Mouse (Mus musculus) gastrocnemius, postnatal 14 days (tissue): ENCODE results near the gene Clasp2. TPM values are rescaled to one million over a fixed set of nuclear protein-coding genes. Genes with fewer than 3 reads are reported as not detected.
"Not testable (repeated sequence)": the region's sequence is repeated elsewhere in the genome, so short reads cannot be mapped to it uniquely, and the experiment has no call there.

Experiments used
- DNase-seq: peaks from one replicate; pipeline ENCODE4 v3.0.0; 2021; ENCODE audit warnings: mixed read lengths
- intact Hi-C: fragments of 180-260 bp; cut with DNase I; formaldehyde crosslinking; loops from one replicate; pipeline ENCODE4 v1.15.1; 2025; ENCODE audit warnings: low total_unique reads
- total RNA-seq, 2 experiments: library from RNA; stranded (reverse); gene quantifications; 2 replicates each; pipeline ENCODE4 v1.2.3; 2021

Gene Clasp2
- total RNA-seq, 2 experiments from 2014 or later: 39.5 to 44.5 TPM

GRCm38 (mm10) chr9:113904315-113904714 is 163.0 kb downstream of the Clasp2 start:
- intact Hi-C loops: loop anchor here (10.0 kb wide), 1 partner anchor 160 kb away; the partner anchor contains the start of gene Clasp2
- not testable (repeated sequence) for DNase-seq

- DNase-seq: no peak
- intact Hi-C loops: no loop called here
Observed at GRCm38 (mm10) chr9:113915789-113916188, 174.5 kb downstream of the Clasp2 start.

GRCm38 (mm10) chr9:113922677-113923076 is 181.4 kb downstream of the Clasp2 start:
- intact Hi-C loops: no loop called here

GRCm38 (mm10) chr9:113924883-113925282 is 183.6 kb downstream of the Clasp2 start:
- intact Hi-C loops: no loop called here
- DNase-seq: no peak

More at GRCm38 (mm10) chr9:113922677-113923076, 181.4 kb downstream of the Clasp2 start:
- DNase-seq: no peak

GRCm38 (mm10) chr9:113928591-113928990 is 187.3 kb downstream of the Clasp2 start:
- intact Hi-C loops: no loop called here
- DNase-seq: no peak

GRCm38 (mm10) chr9:113929676-113930075 is 188.4 kb downstream of the Clasp2 start:
- DNase-seq: no peak
- intact Hi-C loops: no loop called here

GRCm38 (mm10) chr9:113930534-113931374 is 189.5 kb downstream of the Clasp2 start, which contains the start of gene Ubp1:
Ubp1 (plus strand) TSS chr9:113930934.
- peak; percentile 96 for DNase-seq
- intact Hi-C loops: no loop called here

GRCm38 (mm10) chr9:113931375-113932099 is 190.3 kb downstream of the Clasp2 start:
- intact Hi-C loops: no loop called here
- peak; percentile 37 for DNase-seq

- intact Hi-C loops: no loop called here
- DNase-seq: no peak
Observed at GRCm38 (mm10) chr9:113932100-113932470, 190.8 kb downstream of the Clasp2 start.

- intact Hi-C loops: no loop called here
- no peak for DNase-seq
Observed at GRCm38 (mm10) chr9:113932501-113932900, 191.2 kb downstream of the Clasp2 start.

- no peak for DNase-seq
- intact Hi-C loops: no loop called here
Observed at GRCm38 (mm10) chr9:113935638-113936037, 194.4 kb downstream of the Clasp2 start.

GRCm38 (mm10) chr9:113939063-113939850 is 198.0 kb downstream of the Clasp2 start:
- intact Hi-C loops: no loop called here
- DNase-seq: no peak

- intact Hi-C loops: no loop called here
Observed at GRCm38 (mm10) chr9:113941103-113941805, 200.0 kb downstream of the Clasp2 start.

GRCm38 (mm10) chr9:113943372-113943771 is 202.1 kb downstream of the Clasp2 start:
- DNase-seq: no peak
- intact Hi-C loops: no loop called here

More at GRCm38 (mm10) chr9:113941103-113941805, 200.0 kb downstream of the Clasp2 start:
- DNase-seq: no peak

- intact Hi-C loops: no loop called here
- DNase-seq: no peak
Observed at GRCm38 (mm10) chr9:113947216-113947615, 205.9 kb downstream of the Clasp2 start.

- intact Hi-C loops: no loop called here
- no peak for DNase-seq
Observed at GRCm38 (mm10) chr9:113957777-113958176, 216.5 kb downstream of the Clasp2 start.

- intact Hi-C loops: no loop called here
Observed at GRCm38 (mm10) chr9:113963718-113964117, 222.4 kb downstream of the Clasp2 start.

GRCm38 (mm10) chr9:113964415-113964814 is 223.1 kb downstream of the Clasp2 start:
- DNase-seq: no peak
- intact Hi-C loops: no loop called here

More at GRCm38 (mm10) chr9:113963718-113964117, 222.4 kb downstream of the Clasp2 start:
- no peak for DNase-seq

- no peak for DNase-seq
- intact Hi-C loops: no loop called here
Observed at GRCm38 (mm10) chr9:113966838-113967237, 225.6 kb downstream of the Clasp2 start.
